In the genomic region with DNA sequence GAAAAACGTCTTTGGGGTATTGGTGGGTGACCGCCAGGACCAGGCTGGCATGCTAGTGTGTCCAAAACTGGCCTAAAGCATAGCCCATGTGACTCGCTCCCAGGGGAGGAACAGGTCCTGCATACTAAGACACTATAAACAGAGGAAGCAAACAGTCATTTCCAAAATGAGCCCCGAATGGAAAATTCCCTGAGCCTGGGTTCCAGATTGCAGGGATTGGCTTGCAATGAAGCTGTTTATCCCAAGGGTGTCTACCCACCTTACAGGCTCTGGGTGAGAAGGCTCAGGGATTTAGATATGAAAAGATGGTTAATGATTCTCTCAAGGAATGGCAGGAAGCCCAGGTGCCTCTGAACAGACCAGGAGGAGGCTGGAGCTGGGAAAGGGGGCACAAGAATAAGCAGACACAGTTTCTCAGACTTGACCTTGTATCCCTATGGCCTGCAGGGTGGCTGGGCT, we compare ENCODE assay signal across 10 mouse cellular contexts. TPM values are rescaled to one million over a fixed set of nuclear protein-coding genes. Genes with fewer than 3 reads are reported as not detected.
DNase-seq lines count a peak whose midpoint lies in the region; ATAC-seq lines count a peak whose summit lies in the region.
"Had no signal": no experiment of that assay in that cellular context is flagged by ENCODE, and none has a peak within 500 bp of the region (broad histone marks: within the 10 kb centered on the region; RNA-seq: fewer than 3 reads in every experiment).

No protein-coding gene starts in this region.

- peaks cover 4% of the 10 kb centered on the region; the same call in 1 of the 2 replicates for H3K27me3 ChIP-seq in neural tube, embryonic 13.5 days

- H3K9me3 ChIP-seq in neural tube, embryonic 13.5 days, result no peaks in the 10 kb centered on the region
- H3K9me3 ChIP-seq: limb, embryonic 10.5 days had no signal

- no peak overlapping the region for H3K9ac ChIP-seq in neural tube, embryonic 13.5 days

- H3K27ac ChIP-seq in neural tube, embryonic 13.5 days (replicated peaks), result 0 out of 2 replicates have a peak overlapping the region, but pooled peaks have one; percentile 6
- H3K27ac ChIP-seq: limb, embryonic 10.5 days had no signal

- H3K4me1 ChIP-seq in neural tube, embryonic 13.5 days (replicated peaks), result peaks cover 39% of the 10 kb centered on the region

- no peak for DNase-seq in neural tube, embryonic 10.5 days (ENCODE audit: extremely low spot score, low spot score)
- peak; percentile 3 to 26 for DNase-seq in frontal cortex, adult 2 months (ENCODE audit: extremely low spot score in 1 of 2, low spot score in 1 of 2)
- DNase-seq in kidney, postnatal 4 days, result peak; percentile 27 to 48
- peak; percentile 21 for DNase-seq in right cerebral cortex, postnatal 25 days
- DNase-seq in lung, postnatal 25 days (ENCODE audit: low spot score), result no peak
- DNase-seq: lung, postnatal 4 days had no signal

- H3K36me3 ChIP-seq in neural tube, embryonic 13.5 days, result no peaks in the 10 kb centered on the region
- H3K36me3 ChIP-seq: limb, embryonic 10.5 days had no signal

- H3K4me3 ChIP-seq in neural tube, embryonic 13.5 days, result no peak overlapping the region
- H3K4me3 ChIP-seq: limb, embryonic 10.5 days had no signal

- 57% methylated on average over 4 of the region's 4 CpGs for whole genome bisulfite sequencing in neural tube, embryonic 13.5 days

- no peak for ATAC-seq in neural tube, embryonic 13.5 days (ENCODE audit: low read depth)
- no peak for ATAC-seq in erythroblast, adult 5-6 weeks (replicated peaks; ENCODE audit: low FRiP score, poor library complexity, severe bottlenecking)
- no peak for ATAC-seq in monocyte, adult 5-6 weeks (replicated peaks; ENCODE audit: insufficient number of reproducible peaks, low FRiP score, low TSS enrichment, poor library complexity, severe bottlenecking)

- no peak overlapping the region for H3K4me2 ChIP-seq in neural tube, embryonic 13.5 days

RNA-seq across cellular contexts. Expression of a gene that starts 58.2 kb away (rescaled TPM):
- polyA plus RNA-seq in neural tube, embryonic 13.5 days (2015; fragmentation: Nextera tagmentation; extraction: Ambion mirVana), result 7.4 and 10.4 TPM in 2 replicates
- polyA plus RNA-seq in frontal cortex, adult 2 months (2012; rRNA removed), result 12.1 and 16.0 TPM in 2 replicates
- 3.8 and 5.4 TPM in 2 replicates for total RNA-seq in erythroblast, adult 5-6 weeks (2015; ENCODE audit: low replicate concordance)
- 2.4 and 3.1 TPM in 2 replicates for total RNA-seq in erythroblast, adult 5-6 weeks (2017; ENCODE audit: low replicate concordance)
- 12.0 to 19.6 TPM (median 16.4 TPM) in 3 replicates for total RNA-seq in monocyte, adult 5-6 weeks (2017)

Comparison
In these comparisons a context has a peak if more than half of its experiments do, and no peak if none do; other contexts are left out.
1. DNase-seq: peak in frontal cortex, adult 2 months (2 of 2), kidney, postnatal 4 days (2 of 2) and right cerebral cortex, postnatal 25 days (single experiment); none in neural tube, embryonic 10.5 days (single experiment) and lung, postnatal 25 days (single experiment).